Mouse (Mus musculus) B cell, adult 67 days (primary cell): Measurements from ENCODE around the gene Hectd4. TPM values are rescaled to one million over a fixed set of nuclear protein-coding genes. Genes with fewer than 3 reads are reported as not detected.

Experiments
- total RNA-seq, 2 experiments: library from RNA; stranded (reverse); gene quantifications; 4 replicates each; pipeline ENCODE4 v1.2.4; 2023

Hectd4 gene
- total RNA-seq = 10 to 100 TPM; 48.0 to 50.9 TPM

GRCm38 (mm10) chr5:121219980-121220731 is at the start of gene Hectd4:
Gene Hectd4, plus strand, starts transcription at chr5:121220219.

GRCm38 (mm10) chr5:121190836-121191583 is 29.0 kb upstream of the Hectd4 start, which contains the start of gene Ptpn11:
Gene Ptpn11, minus strand, starts transcription at chr5:121191397.

GRCm38 (mm10) chr5:121204132-121205089 is 15.6 kb upstream of the Hectd4 start, which contains the start of gene Rpl6:
Gene Rpl6, plus strand, starts transcription at chr5:121204481.

DNA sequence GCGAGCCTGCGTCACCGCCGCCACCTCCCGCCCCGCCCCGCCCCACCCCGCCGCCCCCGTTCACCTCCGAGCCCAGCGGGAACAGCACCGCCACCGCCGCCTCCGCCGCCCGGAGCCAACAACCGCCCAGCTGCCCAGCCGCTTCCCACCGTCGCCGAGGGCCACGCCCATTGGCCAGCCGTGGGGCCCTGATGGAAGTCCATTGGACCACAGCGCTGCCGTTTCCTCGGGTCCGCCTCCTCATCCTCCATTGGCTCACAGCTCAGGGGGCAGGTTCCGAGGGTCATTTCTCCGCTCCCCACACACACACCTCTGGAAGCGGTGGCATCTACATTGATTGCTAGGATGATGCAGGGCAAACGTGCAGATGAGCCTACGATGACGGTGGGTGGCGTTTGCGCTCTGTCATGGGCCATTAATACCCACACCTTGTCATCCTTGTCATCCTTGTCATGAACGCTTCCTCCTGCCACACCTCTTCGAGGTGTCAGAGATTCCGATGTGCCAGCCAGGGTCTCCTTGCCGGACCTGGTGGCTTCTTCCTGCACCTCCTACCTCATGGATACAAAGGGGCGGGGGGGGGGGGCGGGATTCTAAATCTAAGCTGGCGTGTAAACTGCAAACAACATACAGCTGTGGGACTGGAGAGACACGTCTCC is 165.6 kb downstream of the Hectd4 start, which contains the start of gene Trafd1:
Gene Trafd1, minus strand, starts transcription at position 172 of the 659 bp plus-strand sequence.

GRCm38 (mm10) chr5:121397187-121398145 is 177.4 kb downstream of the Hectd4 start, which contains the start of gene Naa25:
Gene Naa25, plus strand, starts transcription at chr5:121397936.

Other genes starting within 250 kb of the Hectd4 start
- gene Rph3a, start 210.1 kb upstream of the Hectd4 start, total RNA-seq = not detected
- 10 to 100 TPM; 38.0 to 41.4 TPM for gene Ptpn11, start 28.8 kb upstream of the Hectd4 start, total RNA-seq
- 1,000 to 10,000 TPM; 1,752 to 1,824 TPM for gene Rpl6, start 15.7 kb upstream of the Hectd4 start, total RNA-seq
- gene Trafd1, start 165.4 kb downstream of the Hectd4 start, total RNA-seq = 10 to 100 TPM; 64.9 to 87.5 TPM
- 10 to 100 TPM; 38.9 to 41.2 TPM for gene Naa25, start 177.7 kb downstream of the Hectd4 start, total RNA-seq
- gene Tmem116, start 231.7 kb downstream of the Hectd4 start, total RNA-seq = 1 to 10 TPM in 1 of 2 experiments, under 1 TPM in 1; 0.58 to 1.0 TPM
- 100 to 1,000 TPM; 193 to 209 TPM for gene Erp29, start 232.3 kb downstream of the Hectd4 start, total RNA-seq